Mouse (Mus musculus) intestine, postnatal 0 days (tissue): Measurements from ENCODE around the gene Nupl1. TPM values are rescaled to one million over a fixed set of nuclear protein-coding genes. Genes with fewer than 3 reads are reported as not detected.

Source experiments
- ATAC-seq: fragments of 200-750 bp; cut with Nextera tagmentation; 2 replicates; pipeline ENCODE4 v1.8.0; 2017; ENCODE audit warnings: mild to moderate bottlenecking, moderate TSS enrichment, moderate library complexity
- H3K27ac ChIP-seq: fragments of 300-500 bp; sonication (generic); 2 replicates; pipeline ENCODE4 v1.5.1; 2014; ENCODE audit warnings: mild to moderate bottlenecking, low read depth, low read length, moderate library complexity
- H3K27me3 ChIP-seq: fragments of 300-500 bp; sonication (generic); replicated peaks from 2 replicates; pipeline ENCODE4 v1.6.1; 2014; ENCODE audit warnings: low read length, mixed read lengths; ENCODE audit not compliant: control insufficient read depth, insufficient read depth
- H3K36me3 ChIP-seq: fragments of 300-500 bp; sonication (generic); 2 replicates; pipeline ENCODE4 v1.6.1; 2014; ENCODE audit warnings: mild to moderate bottlenecking, moderate library complexity; ENCODE audit not compliant: control insufficient read depth, insufficient read depth
- H3K4me1 ChIP-seq: fragments of 300-500 bp; sonication (generic); replicated peaks from 2 replicates; pipeline ENCODE4 v1.6.1; 2014; ENCODE audit warnings: antibody characterized with exemption, low read length, mixed read lengths; ENCODE audit not compliant: control insufficient read depth, insufficient read depth
- H3K4me2 ChIP-seq: fragments of 300-500 bp; sonication (generic); replicated peaks from 2 replicates; pipeline ENCODE4 v1.6.1; 2014; ENCODE audit warnings: low read depth, mild to moderate bottlenecking, moderate library complexity
- H3K4me3 ChIP-seq: fragments of 300-500 bp; sonication (generic); 2 replicates; pipeline ENCODE4 v1.5.1; 2014; ENCODE audit warnings: low read depth, low read length
- H3K9ac ChIP-seq: fragments of 300-500 bp; sonication (generic); 2 replicates; pipeline ENCODE4 v1.6.1; 2014; ENCODE audit warnings: mild to moderate bottlenecking, low read depth, low read length
- H3K9me3 ChIP-seq: fragments of 300-500 bp; sonication (generic); 2 replicates; pipeline ENCODE4 v1.6.1; 2016; ENCODE audit warnings: mixed run types; ENCODE audit not compliant: control insufficient read depth
- CTCF ChIP-seq: sonication (generic); IDR thresholded peaks from 2 replicates; pipeline ENCODE4 v1.5.1; 2016; ENCODE audit warnings: low read depth, mild to moderate bottlenecking, control low read depth, antibody characterized with exemption, moderate library complexity
- whole genome bisulfite sequencing: fragments of 180-500 bp; shearing (Covaris S2); extraction: QIAGEN DNeasy Blood & Tissue Kit; methylation state at CpG from one replicate; pipeline ENCODE4 v1.1.7; 2014; 5-methylcytosine and 5-hydroxymethylcytosine counted together
- microRNA counts: library from miRNA; unstranded; fragments of <30 nt; microRNA quantifications from one replicate; lab custom pipeline; 2016
- microRNA-seq: library from miRNA; unstranded; fragments of <30 nt; microRNA quantifications from one replicate; pipeline ENCODE4, GENCODE M21; 2016
- polyA plus RNA-seq: library from polyadenylated mRNA; unstranded; fragments of >200 nt; fragmentation: Nextera tagmentation; extraction: Ambion mirVana; gene quantifications from 2 replicates; pipeline ENCODE4 v1.2.1, GENCODE M21; 2015

The Nupl1 gene
- polyA plus RNA-seq, 1 experiment from 2014 or later: not detected

DNA sequence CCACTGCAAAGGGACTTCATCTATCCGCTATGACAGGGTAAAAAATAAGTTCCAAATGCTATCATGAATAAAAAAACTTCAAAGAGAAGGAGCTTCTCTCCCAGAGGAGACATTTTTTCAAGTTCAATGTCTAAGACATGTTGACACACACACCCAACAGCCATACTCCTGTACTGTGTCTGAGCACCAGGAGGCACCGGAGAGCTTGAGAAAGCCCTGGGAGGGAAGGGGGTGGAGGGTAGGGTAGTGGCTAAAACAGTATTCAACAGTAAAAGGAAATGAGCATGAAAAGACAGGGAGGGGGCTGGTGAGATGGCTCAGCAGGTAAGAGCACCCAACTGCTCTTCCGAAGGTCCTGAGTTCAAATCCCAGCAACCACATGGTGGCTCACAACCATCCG lies 112.9 kb downstream of the Nupl1 start:
- peak; percentile 63; the same call in 1 of the 2 replicates for ATAC-seq
- WGBS: 86% methylated on average over 3 of the region's 4 CpGs

DNA sequence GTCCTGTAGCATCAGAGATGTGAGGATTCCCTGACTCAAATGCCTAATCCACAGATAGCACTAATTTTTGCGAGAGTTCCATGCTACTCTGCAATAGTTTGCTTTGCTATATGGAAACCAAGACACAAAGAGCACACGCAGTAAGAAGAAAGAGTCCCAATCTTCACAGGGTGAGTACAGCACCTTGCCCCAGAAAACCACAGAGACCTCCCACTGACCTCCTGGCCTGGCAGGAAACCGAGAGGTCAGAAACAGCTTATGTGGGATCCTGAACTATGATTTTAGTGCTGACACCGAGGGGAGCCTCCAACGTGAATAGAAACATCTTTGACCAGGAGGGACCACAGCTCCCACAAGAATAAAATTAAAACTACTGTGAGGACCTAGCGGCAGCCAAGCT lies 113.4 kb downstream of the Nupl1 start:
- H3K4me2 ChIP-seq: no peak overlapping the region
- H3K36me3 ChIP-seq: no peaks in the 10 kb centered on the region
- TF ChIP-seq CTCF: no peak
- H3K9me3 ChIP-seq: no peaks in the 10 kb centered on the region
- no peaks in the 10 kb centered on the region for H3K27me3 ChIP-seq
- no peak overlapping the region for H3K9ac ChIP-seq
- ATAC-seq: no peak
- 73% methylated on average over 6 of the region's 6 CpGs for WGBS
- no peak overlapping the region for H3K27ac ChIP-seq
- no peaks in the 10 kb centered on the region; the same call in 1 of the 2 replicates for H3K4me1 ChIP-seq
- no peak overlapping the region for H3K4me3 ChIP-seq

More for the DNA sequence above, 112.9 kb downstream of the Nupl1 start:
- H3K9me3 ChIP-seq: no peaks in the 10 kb centered on the region
- no peak overlapping the region for H3K4me3 ChIP-seq
- no peak overlapping the region for H3K27ac ChIP-seq
- TF ChIP-seq CTCF: peak; percentile 63
- no peaks in the 10 kb centered on the region for H3K4me1 ChIP-seq
- H3K9ac ChIP-seq: no peak overlapping the region
- H3K36me3 ChIP-seq: no peaks in the 10 kb centered on the region
- no peak overlapping the region for H3K4me2 ChIP-seq
- H3K27me3 ChIP-seq: no peaks in the 10 kb centered on the region

DNA sequence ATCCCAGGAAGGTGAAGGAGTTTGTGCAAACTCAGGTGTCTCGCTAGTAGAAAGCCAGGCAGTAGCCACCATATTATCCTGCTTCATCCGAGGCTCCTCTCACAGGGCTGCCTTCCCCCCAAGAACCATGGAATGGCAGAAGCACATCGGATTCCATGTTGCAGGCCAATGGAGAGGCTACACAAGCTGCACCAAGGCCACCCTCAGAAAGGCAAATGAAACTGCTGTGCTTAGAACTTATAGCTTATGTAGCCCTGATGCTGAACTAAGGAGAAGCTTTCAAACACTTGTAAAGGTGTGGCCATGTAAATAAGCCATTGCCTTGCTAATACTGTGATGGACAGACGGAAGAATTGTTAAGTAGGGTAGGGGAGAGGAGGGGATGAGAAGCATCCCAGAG lies 115.4 kb downstream of the Nupl1 start:
- no peaks in the 10 kb centered on the region for H3K36me3 ChIP-seq
- H3K27me3 ChIP-seq: no peaks in the 10 kb centered on the region
- H3K27ac ChIP-seq: no peak overlapping the region
- no peak overlapping the region for H3K4me3 ChIP-seq
- 81% methylated on average over 4 of the region's 4 CpGs for WGBS
- no peak for TF ChIP-seq CTCF
- H3K4me1 ChIP-seq: no peaks in the 10 kb centered on the region; the same call in 1 of the 2 replicates
- H3K4me2 ChIP-seq: no peak overlapping the region
- no peaks in the 10 kb centered on the region for H3K9me3 ChIP-seq
- no peak for ATAC-seq
- no peak overlapping the region for H3K9ac ChIP-seq

DNA sequence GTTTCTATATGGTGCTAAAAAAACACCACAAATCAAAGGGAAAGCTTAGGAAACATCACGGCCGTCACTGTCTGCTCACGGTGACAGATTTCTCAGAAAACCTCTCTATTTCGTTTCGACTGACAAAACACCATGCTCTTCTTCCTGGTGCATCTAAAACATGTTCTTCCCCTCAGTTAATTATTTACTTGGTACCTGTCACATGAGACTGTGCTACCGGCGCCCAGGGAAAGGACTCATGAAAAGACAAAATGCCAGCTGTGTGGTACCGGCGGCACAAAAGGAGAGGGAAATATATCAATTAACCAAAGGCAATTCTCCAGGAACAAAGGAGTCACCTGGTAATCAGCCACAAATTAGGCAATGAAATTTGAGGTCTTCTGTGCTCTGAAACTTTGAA lies 116.5 kb downstream of the Nupl1 start:
- Histone ChIP-seq H3K9ac (no peak overlapping the region), H3K4me3 (peak overlapping the region; percentile 2; the same call in 1 of the 2 replicates), H3K9me3 (no peaks in the 10 kb centered on the region), H3K36me3 (no peaks in the 10 kb centered on the region), H3K4me1 (no peaks in the 10 kb centered on the region; the same call in 1 of the 2 replicates), H3K4me2 (peak overlapping the region; percentile 47), H3K27me3 (no peaks in the 10 kb centered on the region), H3K27ac (no peak overlapping the region)
- TF ChIP-seq CTCF: no peak
- no peak for ATAC-seq
- 46% methylated on average over 9 of the region's 9 CpGs for WGBS

MicroRNAs encoded within 50 kb of the gene (microRNA counts, 519-probe panel; counts per million panel counts)
- microRNA mmu-miR-719 (lab: Ali Mortazavi, UCI): not detected

Small RNA genes within 50 kb of the gene (microRNA-seq; reads per million reads assigned to microRNA genes)
- gene Mir719: not detected

Other genes starting within 250 kb of the Nupl1 start
- 3.8 and 5.1 TPM in 2 replicates for gene Atp8a2, start 54.3 kb downstream of the Nupl1 start, polyA plus RNA-seq
- gene Gm49336, start 76 bp upstream of the Nupl1 start, polyA plus RNA-seq: 16.6 and 17.4 TPM in 2 replicates
- 16.9 and 17.8 TPM in 2 replicates for gene Mtmr6, start 13.8 kb upstream of the Nupl1 start, polyA plus RNA-seq
- 0.33 and 0.40 TPM in 2 replicates for gene Amer2, start 121.8 kb upstream of the Nupl1 start, polyA plus RNA-seq